Mouse (Mus musculus): ENCODE results near the gene Junb. TPM values are rescaled to one million over a fixed set of nuclear protein-coding genes. Genes with fewer than 3 reads are reported as not detected.

The Junb gene
- polyA plus RNA-seq, 1 experiment = 81.7 TPM

DNA sequence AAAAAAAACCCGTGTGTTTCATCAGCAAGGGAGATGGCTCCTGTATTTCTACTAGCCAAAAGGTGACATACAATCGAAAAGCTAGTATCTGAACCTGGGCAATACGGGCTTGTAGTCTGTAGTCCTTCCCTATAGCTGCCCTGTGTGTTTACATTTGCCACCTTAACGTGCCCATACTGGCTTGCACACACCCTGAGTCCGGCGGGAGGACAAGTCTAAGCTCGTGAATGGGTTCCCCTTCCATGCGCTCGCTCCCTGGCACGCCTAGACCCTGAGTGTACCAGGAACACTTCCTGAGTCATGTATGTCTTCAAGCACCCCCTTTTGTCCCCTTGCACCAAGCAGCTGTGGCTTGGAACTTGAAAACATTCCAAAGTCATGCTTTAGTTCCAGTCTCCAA lies 38.2 kb upstream of the Junb start:
- Histone ChIP-seq H3K27ac (ENCODE audit: insufficient read depth, low read length) (no peak overlapping the region), H3K4me3 (ENCODE audit: insufficient read depth, low read length) (no peak overlapping the region), H3K4me1 (ENCODE audit: control insufficient read depth, insufficient read depth, low read length) (no peaks in the 10 kb centered on the region)
- TF ChIP-seq CTCF (IDR thresholded peaks at IDR 0.05; ENCODE audit: extremely low read depth, insufficient read depth, low read length) (no peak), POLR2A (IDR thresholded peaks at IDR 0.05; ENCODE audit: extremely low read depth, insufficient read depth, low read length) (no peak)

- TF ChIP-seq POLR2A (IDR thresholded peaks at IDR 0.05; ENCODE audit: extremely low read depth, insufficient read depth, low read length) = no peak
- TF ChIP-seq CTCF (IDR thresholded peaks at IDR 0.05; ENCODE audit: extremely low read depth, insufficient read depth, low read length) = no peak
- H3K4me1 ChIP-seq (ENCODE audit: control insufficient read depth, insufficient read depth, low read length) = no peaks in the 10 kb centered on the region
- no peak within 1 kb of the TSS for H3K27ac ChIP-seq (ENCODE audit: insufficient read depth, low read length)
- H3K4me3 ChIP-seq (ENCODE audit: insufficient read depth, low read length) = peak within 1 kb of the TSS; percentile 27
Observed at GRCm38 (mm10) chr8:85014431-85014830, 35.9 kb upstream of the Junb start, which contains the start of gene Best2. Best2 (minus strand) TSS chr8:85014531.

DNA sequence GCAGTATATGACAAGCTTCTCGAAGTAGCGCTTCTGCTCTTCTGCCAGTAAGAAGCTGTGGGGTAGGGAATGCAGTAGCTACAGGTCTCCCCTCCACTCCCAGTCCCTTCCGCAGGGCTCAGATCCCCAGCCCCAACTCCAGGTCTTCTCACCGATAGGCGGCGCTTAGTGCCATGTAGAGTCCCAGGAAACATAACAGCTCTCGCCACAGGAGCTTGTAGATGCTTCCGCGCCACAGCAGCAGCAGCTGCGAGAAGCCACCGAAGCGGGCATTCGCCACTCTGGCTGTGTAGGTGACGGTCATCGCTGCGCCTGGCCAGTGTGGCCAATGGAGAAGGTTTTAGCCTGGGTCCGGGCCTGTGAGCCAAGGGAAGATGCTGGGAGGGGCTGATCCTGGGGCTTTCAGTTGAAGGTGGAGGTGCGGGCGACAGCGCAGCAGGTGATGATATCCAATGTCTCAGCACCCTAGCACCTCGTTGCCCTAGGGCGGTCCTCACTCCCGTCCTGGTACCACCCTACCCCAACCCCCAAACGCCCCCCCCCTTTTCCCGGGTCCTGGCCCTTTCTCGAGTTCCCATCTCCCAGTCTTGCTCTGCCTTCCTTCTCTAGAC lies 34.8 kb upstream of the Junb start:
- Histone ChIP-seq H3K4me3 (ENCODE audit: insufficient read depth, low read length) (peak overlapping the region; percentile 27), H3K27ac (ENCODE audit: insufficient read depth, low read length) (no peak overlapping the region), H3K4me1 (ENCODE audit: control insufficient read depth, insufficient read depth, low read length) (no peaks in the 10 kb centered on the region)
- TF ChIP-seq POLR2A (IDR thresholded peaks at IDR 0.05; ENCODE audit: extremely low read depth, insufficient read depth, low read length) = peak; percentile 59; the same call in 1 of the 2 replicates
- peak; percentile 62 for TF ChIP-seq CTCF (IDR thresholded peaks at IDR 0.05; ENCODE audit: extremely low read depth, insufficient read depth, low read length)

DNA sequence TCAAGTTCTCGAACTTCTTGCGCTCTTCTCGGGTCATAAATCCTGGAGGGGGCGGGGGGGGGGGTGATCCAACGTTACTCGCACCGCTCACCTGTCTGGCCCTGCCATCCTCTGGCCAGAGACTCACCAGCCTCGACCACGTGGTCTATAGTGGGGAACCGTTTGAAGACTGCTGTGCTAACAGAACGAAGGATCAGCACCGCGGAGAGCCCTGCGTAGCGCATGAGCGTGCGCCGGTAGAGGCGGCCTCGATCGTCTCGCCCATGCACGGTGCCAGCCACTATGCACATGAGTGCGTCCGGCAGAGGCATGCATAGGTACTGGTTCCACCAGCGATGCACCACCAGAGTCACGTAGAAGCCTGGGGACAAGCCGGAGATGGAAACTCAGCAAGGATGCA lies 32.7 kb upstream of the Junb start:
- no peak for TF ChIP-seq CTCF (IDR thresholded peaks at IDR 0.05; ENCODE audit: extremely low read depth, insufficient read depth, low read length)
- no peak for TF ChIP-seq POLR2A (IDR thresholded peaks at IDR 0.05; ENCODE audit: extremely low read depth, insufficient read depth, low read length)

DNA sequence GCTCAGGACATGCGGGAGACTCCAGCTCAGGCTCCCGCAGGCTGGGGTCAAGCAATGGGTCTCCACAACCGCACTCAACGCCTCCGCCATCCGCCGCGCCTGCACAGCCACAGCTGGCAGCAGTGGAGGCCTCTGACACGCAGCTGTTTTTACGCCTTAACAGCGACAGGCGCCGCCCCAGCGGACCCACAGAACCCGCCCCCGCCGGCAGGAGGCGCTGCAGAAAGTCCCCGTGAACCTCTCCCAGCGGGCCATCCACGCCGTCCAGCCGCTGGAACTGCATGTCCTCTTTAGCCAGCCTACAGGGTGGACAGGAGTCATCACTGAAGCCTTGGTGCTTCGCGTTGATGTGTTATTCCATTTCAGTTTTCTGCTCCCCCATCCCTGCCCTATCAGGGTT lies 29.2 kb upstream of the Junb start:
- TF ChIP-seq POLR2A (IDR thresholded peaks at IDR 0.05; ENCODE audit: extremely low read depth, insufficient read depth, low read length) (no peak), CTCF (IDR thresholded peaks at IDR 0.05; ENCODE audit: extremely low read depth, insufficient read depth, low read length) (no peak)
- Histone ChIP-seq H3K4me1 (ENCODE audit: control insufficient read depth, insufficient read depth, low read length) (no peaks in the 10 kb centered on the region), H3K4me3 (ENCODE audit: insufficient read depth, low read length) (no peak overlapping the region), H3K27ac (ENCODE audit: insufficient read depth, low read length) (no peak overlapping the region)

More for the DNA sequence above, 32.7 kb upstream of the Junb start:
- no peak overlapping the region for H3K27ac ChIP-seq (ENCODE audit: insufficient read depth, low read length)
- H3K4me1 ChIP-seq (ENCODE audit: control insufficient read depth, insufficient read depth, low read length) = no peaks in the 10 kb centered on the region
- no peak overlapping the region for H3K4me3 ChIP-seq (ENCODE audit: insufficient read depth, low read length)

- TF ChIP-seq CTCF (IDR thresholded peaks at IDR 0.05; ENCODE audit: extremely low read depth, insufficient read depth, low read length) (peak; percentile 94), POLR2A (IDR thresholded peaks at IDR 0.05; ENCODE audit: extremely low read depth, insufficient read depth, low read length) (peak; percentile 15; the same call in 1 of the 2 replicates)
- H3K4me3 ChIP-seq (ENCODE audit: insufficient read depth, low read length) = no peak overlapping the region
- H3K4me1 ChIP-seq (ENCODE audit: control insufficient read depth, insufficient read depth, low read length) = no peaks in the 10 kb centered on the region
- H3K27ac ChIP-seq (ENCODE audit: insufficient read depth, low read length) = no peak overlapping the region
Observed at GRCm38 (mm10) chr8:84997649-84998295, 19.3 kb upstream of the Junb start.

GRCm38 (mm10) chr8:84996978-84997377 lies 18.5 kb upstream of the Junb start:
- no peak overlapping the region for H3K27ac ChIP-seq (ENCODE audit: insufficient read depth, low read length)
- H3K4me3 ChIP-seq (ENCODE audit: insufficient read depth, low read length) = no peak overlapping the region
- H3K4me1 ChIP-seq (ENCODE audit: control insufficient read depth, insufficient read depth, low read length) = no peaks in the 10 kb centered on the region
- no peak for TF ChIP-seq POLR2A (IDR thresholded peaks at IDR 0.05; ENCODE audit: extremely low read depth, insufficient read depth, low read length)
- TF ChIP-seq CTCF (IDR thresholded peaks at IDR 0.05; ENCODE audit: extremely low read depth, insufficient read depth, low read length) = no peak

DNA sequence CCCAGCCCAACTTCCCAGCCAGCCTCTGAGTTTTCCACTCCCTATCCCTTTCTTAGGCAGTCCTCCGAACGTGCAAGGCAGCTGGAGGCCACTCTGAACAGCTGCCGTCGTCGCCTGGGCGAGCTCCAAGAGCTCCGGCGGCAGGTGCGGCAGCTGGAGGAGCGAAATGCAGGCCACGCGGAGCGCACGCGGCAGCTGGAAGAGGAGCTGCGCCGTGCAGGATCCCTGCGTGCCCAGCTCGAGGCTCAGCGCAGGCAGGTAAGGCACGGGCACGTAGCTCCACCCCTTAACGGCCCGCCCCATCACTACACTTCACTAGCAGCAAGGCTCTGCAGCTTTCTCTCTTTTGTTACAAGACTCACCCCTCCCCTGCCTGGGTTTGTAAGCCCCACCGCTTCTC lies 17.2 kb upstream of the Junb start:
- no peak for TF ChIP-seq POLR2A (IDR thresholded peaks at IDR 0.05; ENCODE audit: extremely low read depth, insufficient read depth, low read length)
- TF ChIP-seq CTCF (IDR thresholded peaks at IDR 0.05; ENCODE audit: extremely low read depth, insufficient read depth, low read length) = no peak
- H3K27ac ChIP-seq (ENCODE audit: insufficient read depth, low read length) = no peak overlapping the region
- no peak overlapping the region for H3K4me3 ChIP-seq (ENCODE audit: insufficient read depth, low read length)
- 0 out of 2 replicates have a peak, but pooled peaks cover 2% of the 10 kb centered on the region for H3K4me1 ChIP-seq (ENCODE audit: control insufficient read depth, insufficient read depth, low read length)

DNA sequence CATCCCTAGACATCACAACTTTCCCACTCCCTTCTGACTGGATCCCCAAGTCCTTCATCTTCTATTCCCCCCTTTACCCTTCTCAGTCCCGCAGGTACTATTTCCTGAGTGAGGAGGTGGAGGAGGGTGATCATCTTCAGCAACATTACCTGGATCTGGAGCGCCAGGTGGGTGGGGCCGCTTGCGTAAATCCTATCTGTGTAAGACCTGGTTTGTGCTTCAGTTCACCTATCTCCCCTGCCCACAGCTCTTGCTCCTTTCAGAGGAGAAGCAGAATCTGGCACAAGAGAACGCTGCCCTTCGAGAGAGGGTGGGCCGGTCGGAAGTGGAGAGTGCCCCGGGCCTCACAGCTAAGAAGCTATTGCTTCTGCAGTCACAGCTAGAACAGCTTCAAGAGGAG lies 15.9 kb upstream of the Junb start:
- TF ChIP-seq POLR2A (IDR thresholded peaks at IDR 0.05; ENCODE audit: extremely low read depth, insufficient read depth, low read length) (no peak), CTCF (IDR thresholded peaks at IDR 0.05; ENCODE audit: extremely low read depth, insufficient read depth, low read length) (no peak)
- H3K4me3 ChIP-seq (ENCODE audit: insufficient read depth, low read length) = no peak overlapping the region
- H3K4me1 ChIP-seq (ENCODE audit: control insufficient read depth, insufficient read depth, low read length) = 0 out of 2 replicates have a peak, but pooled peaks cover 2% of the 10 kb centered on the region
- H3K27ac ChIP-seq (ENCODE audit: insufficient read depth, low read length) = no peak overlapping the region

GRCm38 (mm10) chr8:84990836-84991235 lies 12.3 kb upstream of the Junb start:
- H3K4me1 ChIP-seq (ENCODE audit: control insufficient read depth, insufficient read depth, low read length) = peaks cover 6% of the 10 kb centered on the region; the same call in 1 of the 2 replicates
- peak overlapping the region; percentile 43 for H3K4me3 ChIP-seq (ENCODE audit: insufficient read depth, low read length)
- no peak overlapping the region for H3K27ac ChIP-seq (ENCODE audit: insufficient read depth, low read length)
- TF ChIP-seq POLR2A (IDR thresholded peaks at IDR 0.05; ENCODE audit: extremely low read depth, insufficient read depth, low read length) = no peak

All from cortical plate, adult 2 months (tissue).